Mouse (Mus musculus) mouse embryonic stem cell (cell line): ENCODE measurements around the gene Cyth2.

Experiments
- in situ Hi-C, 2 experiments: fragments of 300-500 bp; cut with MboI; formaldehyde crosslinking; loops; 1 replicate in 1 of 2; 3 replicates in 1 of 2; pipeline ENCODE4 v1.14.3; 2019 to 2020; ENCODE audit warnings: low sequenced_read_pairs in 2 of 2, low pct_unique_long_range_greater_than_20kb in 1 of 2, mixed read lengths in 1 of 2; ENCODE audit not compliant: unreplicated experiment in 1 of 2

The Cyth2 gene

DNA sequence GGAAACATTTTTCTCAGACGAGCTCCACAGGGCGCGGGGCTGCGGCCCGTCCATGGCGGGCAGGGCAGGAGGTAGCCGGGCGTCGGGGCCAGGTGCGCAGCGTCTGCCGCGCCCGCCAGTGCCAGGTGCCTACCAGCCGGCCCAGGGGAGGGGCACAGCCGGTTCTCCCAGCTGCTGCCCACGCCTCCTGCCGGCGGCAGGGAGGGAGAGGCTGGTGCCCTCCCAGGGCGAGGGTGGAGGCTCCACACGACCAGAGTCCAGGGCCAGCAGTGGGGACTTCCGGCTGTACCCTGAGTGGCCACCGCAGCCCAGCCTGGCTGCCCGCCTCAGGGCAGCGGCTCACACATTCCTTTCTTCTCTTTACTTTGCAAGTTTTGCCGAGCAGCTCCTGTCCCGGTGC lies 55.0 kb downstream of the Cyth2 start:
- in situ Hi-C loops = no loop called here
